14 mouse cellular contexts compared by ENCODE assay signal in the genomic region with DNA sequence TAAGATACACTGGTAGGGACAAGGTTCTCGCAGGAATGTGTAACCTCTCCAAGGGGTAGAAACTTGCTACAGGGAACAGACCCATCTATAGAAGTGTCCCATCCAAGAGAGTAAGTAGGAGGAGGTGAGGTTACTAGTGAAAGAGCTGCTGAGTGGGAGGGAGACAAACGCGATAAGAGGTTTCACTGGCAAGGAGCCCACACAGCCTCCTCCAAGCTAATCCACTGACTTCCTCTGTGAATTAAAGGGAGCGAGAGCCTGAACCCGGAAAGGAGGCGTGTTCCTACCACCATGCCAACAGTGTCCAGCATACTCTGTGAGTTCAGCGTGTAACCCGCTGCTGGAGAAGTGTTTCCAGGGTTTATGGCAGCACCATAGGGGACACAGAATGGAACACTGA. TPM values are rescaled to one million over a fixed set of nuclear protein-coding genes. Genes with fewer than 3 reads are reported as not detected.
A peak's percentile ranks its signal among the peaks of the same experiment; 100 is the strongest.
DNase-seq lines count a peak whose midpoint lies in the region; ATAC-seq and TF ChIP-seq lines count a peak whose summit lies in the region.
"Had no signal": no experiment of that assay in that cellular context is flagged by ENCODE, and none has a peak within 500 bp of the region (broad histone marks: within the 10 kb centered on the region; RNA-seq: fewer than 3 reads in every experiment).

No protein-coding gene starts in this region.

- intact Hi-C loops in heart, postnatal 25 days (cut with DNase I) = no loop called here
- intact Hi-C loops in gastrocnemius, postnatal 36 days (cut with DNase I) = no loop called here

- 44% methylated on average over 8 of the region's 8 CpGs for WGBS in heart, embryonic 12.5 days
- WGBS in lung, adult 2 months = 43% methylated on average over 8 of the region's 8 CpGs
- WGBS in lung, embryonic 16.5 days = 29% methylated on average over 8 of the region's 8 CpGs

- peak; percentile 36; the same call in 1 of the 2 replicates for ATAC-seq in heart, embryonic 12.5 days (ENCODE audit: insufficient number of reproducible peaks, low FRiP score)
- peak; percentile 89 for ATAC-seq in lung, embryonic 16.5 days (ENCODE audit: low read depth)
- ATAC-seq: forebrain, embryonic 16.5 days; midbrain, embryonic 15.5 days had no signal

- no peak overlapping the region for H3K9ac ChIP-seq in heart, embryonic 12.5 days
- no peak overlapping the region for H3K9ac ChIP-seq in lung, embryonic 16.5 days (ENCODE audit: low read length)
- H3K9ac ChIP-seq: midbrain, embryonic 15.5 days had no signal

- no peaks in the 10 kb centered on the region for H3K27me3 ChIP-seq in heart, embryonic 12.5 days (replicated peaks)
- no peaks in the 10 kb centered on the region for H3K27me3 ChIP-seq in lung, embryonic 16.5 days (ENCODE audit: control insufficient read depth, insufficient read depth, low read depth, low read length)
- H3K27me3 ChIP-seq: midbrain, embryonic 15.5 days had no signal

- H3K4me3 ChIP-seq in heart, embryonic 12.5 days = no peak overlapping the region
- no peak overlapping the region for H3K4me3 ChIP-seq in lung, adult 2 months (replicated peaks; ENCODE audit: extremely low read depth, low read depth, low read length)
- no peak overlapping the region for H3K4me3 ChIP-seq in lung, embryonic 16.5 days (ENCODE audit: low read length)
- H3K4me3 ChIP-seq: midbrain, embryonic 15.5 days had no signal

- TF ChIP-seq POLR2A in lung, adult 2 months (IDR thresholded peaks at IDR 0.05; ENCODE audit: borderline replicate concordance, extremely low read depth, low read depth, low read length) = no peak

- no peak overlapping the region for H3K27ac ChIP-seq in heart, embryonic 12.5 days (ENCODE audit: poor library complexity, severe bottlenecking)
- H3K27ac ChIP-seq in lung, embryonic 16.5 days (ENCODE audit: low read length) = no peak overlapping the region; the same call in 1 of the 2 replicates
- H3K27ac ChIP-seq: macrophage; midbrain, embryonic 15.5 days had no signal

- H3K9me3 ChIP-seq in heart, embryonic 12.5 days (replicated peaks) = no peaks in the 10 kb centered on the region
- no peaks in the 10 kb centered on the region for H3K9me3 ChIP-seq in lung, embryonic 16.5 days (ENCODE audit: control insufficient read depth, low read length)
- H3K9me3 ChIP-seq: midbrain, embryonic 15.5 days had no signal

- no peaks in the 10 kb centered on the region for H3K36me3 ChIP-seq in heart, embryonic 12.5 days
- H3K36me3 ChIP-seq in lung, embryonic 16.5 days (ENCODE audit: control insufficient read depth, insufficient read depth, low read length) = no peaks in the 10 kb centered on the region
- H3K36me3 ChIP-seq: midbrain, embryonic 15.5 days had no signal

- no peak for TF ChIP-seq CTCF in lung, adult 2 months (IDR thresholded peaks at IDR 0.05; ENCODE audit: insufficient read depth, low read length)

- H3K4me2 ChIP-seq in heart, embryonic 12.5 days = no peak overlapping the region
- H3K4me2 ChIP-seq in lung, embryonic 16.5 days (ENCODE audit: low read depth, low read length) = no peak overlapping the region
- H3K4me2 ChIP-seq: midbrain, embryonic 15.5 days had no signal

- DNase-seq in heart, postnatal 25 days (ENCODE audit: low spot score) = no peak
- peak; percentile 3 for DNase-seq in lung, adult 2 months
- no peak for DNase-seq in lung, postnatal 25 days (ENCODE audit: low spot score)
- DNase-seq in right cerebral cortex, postnatal 36 days (ENCODE audit: low spot score in 2 of 2) = no peak
- DNase-seq in gastrocnemius, postnatal 36 days = no peak
- DNase-seq: adrenal gland, postnatal 25 days; kidney, adult 11 months; retina, postnatal 1 day; thymus, postnatal 4 days had no signal

- H3K4me1 ChIP-seq in heart, embryonic 12.5 days (replicated peaks) = no peaks in the 10 kb centered on the region
- no peaks in the 10 kb centered on the region for H3K4me1 ChIP-seq in lung, adult 2 months (ENCODE audit: control insufficient read depth, insufficient read depth, low read length)
- peaks cover 4% of the 10 kb centered on the region; the same call in 1 of the 2 replicates for H3K4me1 ChIP-seq in lung, embryonic 16.5 days (replicated peaks; ENCODE audit: control insufficient read depth, insufficient read depth, low read length)
- H3K4me1 ChIP-seq: midbrain, embryonic 15.5 days had no signal

RNA-seq across cellular contexts. Expression of gene Irak1bp1, which starts 29.0 kb away (rescaled TPM):
- 13.1 and 13.5 TPM in 2 replicates for polyA plus RNA-seq in heart, embryonic 12.5 days (2016; fragmentation: Nextera tagmentation; extraction: Ambion mirVana)
- total RNA-seq in heart, postnatal 25 days (2021) = 1 to 10 TPM; 2.8 TPM
- polyA plus RNA-seq in lung, adult 2 months (2012; rRNA removed) = 5.2 and 13.0 TPM in 2 replicates
- 15.3 and 16.7 TPM in 2 replicates for polyA plus RNA-seq in lung, embryonic 16.5 days (2015; fragmentation: Nextera tagmentation; extraction: Ambion mirVana)
- total RNA-seq in gastrocnemius, postnatal 36 days (2021) = 1 to 10 TPM; 1.5 to 1.9 TPM
